Mouse (Mus musculus) frontal cortex, postnatal 10 days (tissue): ENCODE data around the gene Prkab2.
A peak's percentile ranks its signal among the peaks of the same experiment; 100 is the strongest.

ENCODE experiments used
- DNase-seq, 2 experiments: peaks; one replicate each; pipeline ENCODE4 v3.0.0; 2022; ENCODE audit warnings: low spot score in 2 of 2, mixed read lengths in 1 of 2

The Prkab2 gene

GRCm38 (mm10) chr3:97657655-97658411, at the start of gene Prkab2:
Prkab2 (plus strand) TSS chr3:97658193.
- DNase-seq: peak; percentile 98 to 99

GRCm38 (mm10) chr3:97609201-97609844, 48.7 kb upstream of the Prkab2 start:
- no peak for DNase-seq

GRCm38 (mm10) chr3:97609845-97610410, 48.1 kb upstream of the Prkab2 start, which contains the start of gene Chd1l:
Chd1l (minus strand) TSS chr3:97610203.
- DNase-seq: peak; percentile 65 to 89

- no peak for DNase-seq
These were observed 47.0 kb upstream of the Prkab2 start for GRCm38 (mm10) chr3:97611021-97611420.

- no peak for DNase-seq
These were observed 42.8 kb upstream of the Prkab2 start for GRCm38 (mm10) chr3:97615154-97615553.

- no peak for DNase-seq
These were observed 42.1 kb upstream of the Prkab2 start for GRCm38 (mm10) chr3:97615933-97616332.

GRCm38 (mm10) chr3:97617091-97617825, 40.7 kb upstream of the Prkab2 start:
- no peak for DNase-seq

GRCm38 (mm10) chr3:97617899-97618298, 40.1 kb upstream of the Prkab2 start:
- no peak for DNase-seq

- DNase-seq: no peak
These were observed 37.3 kb upstream of the Prkab2 start for GRCm38 (mm10) chr3:97620657-97621056.

- no peak for DNase-seq
These were observed 33.4 kb upstream of the Prkab2 start for GRCm38 (mm10) chr3:97624611-97625010.

GRCm38 (mm10) chr3:97627893-97628292, 30.1 kb upstream of the Prkab2 start:
- no peak for DNase-seq

GRCm38 (mm10) chr3:97628391-97629001, 29.5 kb upstream of the Prkab2 start, which contains the start of gene Fmo5:
Fmo5 (plus strand) TSS chr3:97628804.
- no peak for DNase-seq

GRCm38 (mm10) chr3:97629941-97630340, 28.1 kb upstream of the Prkab2 start:
- DNase-seq: no peak

- no peak for DNase-seq
These were observed 27.2 kb upstream of the Prkab2 start for GRCm38 (mm10) chr3:97630746-97631145.

GRCm38 (mm10) chr3:97631258-97631860, 26.6 kb upstream of the Prkab2 start:
- no peak for DNase-seq

GRCm38 (mm10) chr3:97633456-97633855, 24.5 kb upstream of the Prkab2 start:
- DNase-seq: no peak

- no peak for DNase-seq
These were observed 23.7 kb upstream of the Prkab2 start for GRCm38 (mm10) chr3:97634288-97634761.

GRCm38 (mm10) chr3:97641396-97641795, 16.6 kb upstream of the Prkab2 start:
- DNase-seq: no peak

GRCm38 (mm10) chr3:97642001-97642400, 16.0 kb upstream of the Prkab2 start:
- no peak for DNase-seq

GRCm38 (mm10) chr3:97648518-97648917, 9.5 kb upstream of the Prkab2 start:
- no peak for DNase-seq

- DNase-seq: no peak
These were observed 9.0 kb upstream of the Prkab2 start for GRCm38 (mm10) chr3:97649022-97649421.
